Mouse (Mus musculus) ES-E14 (cell line): ENCODE measurements around the gene Stk38l. TPM values are rescaled to one million over a fixed set of nuclear protein-coding genes. Genes with fewer than 3 reads are reported as not detected.

Experiments used
- DNase-seq: peaks from one replicate; pipeline ENCODE4 v3.0.0-alpha.2; 2013; ENCODE audit warnings: low read depth, low spot score
- H3K27ac ChIP-seq: 2 replicates; pipeline ENCODE4 v1.5.1; 2012; ENCODE audit warnings: low read depth, mild to moderate bottlenecking, low read length, moderate library complexity, mixed read lengths; ENCODE audit not compliant: poor library complexity, insufficient read depth, severe bottlenecking
- H3K36me3 ChIP-seq: 2 replicates; pipeline ENCODE4 v1.6.1; 2012; ENCODE audit warnings: mild to moderate bottlenecking, low read length, moderate library complexity, mixed read lengths; ENCODE audit not compliant: control insufficient read depth, poor library complexity, insufficient read depth, severe bottlenecking
- H3K4me1 ChIP-seq, 2 experiments: fragments of 150-350 bp in 1 of 2; sonication (generic) in 1 of 2; 2 replicates each; pipeline ENCODE4 v1.6.1; 2012; ENCODE audit warnings: low read length in 2 of 2, mild to moderate bottlenecking in 1 of 2, mixed read lengths in 1 of 2; ENCODE audit not compliant: control insufficient read depth in 2 of 2, insufficient read depth in 2 of 2, poor library complexity in 1 of 2
- H3K4me3 ChIP-seq, 2 experiments: fragments of 150-350 bp in 1 of 2; sonication (generic) in 1 of 2; 2 replicates each; pipeline ENCODE4 v1.5.1; 2012; ENCODE audit warnings: low read length in 2 of 2, low read depth in 1 of 2, mild to moderate bottlenecking in 1 of 2, mixed read lengths in 1 of 2; ENCODE audit not compliant: insufficient read depth in 1 of 2, poor library complexity in 1 of 2, severe bottlenecking in 1 of 2
- H3K9ac ChIP-seq: 2 replicates; pipeline ENCODE4 v1.6.1; 2012; ENCODE audit warnings: low read depth, mild to moderate bottlenecking, low read length, mixed read lengths; ENCODE audit not compliant: poor library complexity, insufficient read depth, severe bottlenecking
- H3K9me3 ChIP-seq: fragments of 150-350 bp; sonication (generic); 2 replicates; pipeline ENCODE4 v1.6.1; 2012; ENCODE audit warnings: low read depth, mild to moderate bottlenecking, low read length; ENCODE audit not compliant: control insufficient read depth, insufficient read depth
- CHD2 ChIP-seq: IDR thresholded peaks from 2 replicates; pipeline ENCODE4 v1.6.1; 2014; ENCODE audit warnings: mild to moderate bottlenecking, low read depth, low read length, inconsistent platforms
- HCFC1 ChIP-seq: IDR thresholded peaks from 2 replicates; pipeline ENCODE4 v1.6.1; 2012; ENCODE audit warnings: low read length, inconsistent platforms, borderline replicate concordance; ENCODE audit not compliant: insufficient read depth
- MAFK ChIP-seq: IDR thresholded peaks from 2 replicates; pipeline ENCODE4 v1.6.1; 2014; ENCODE audit warnings: mild to moderate bottlenecking, low read depth, low read length, inconsistent platforms; ENCODE audit not compliant: insufficient read depth
- ZC3H11A ChIP-seq: IDR thresholded peaks from 2 replicates; pipeline ENCODE4 v1.6.1; 2012; ENCODE audit warnings: low read depth, mild to moderate bottlenecking, inconsistent platforms, low read length, borderline replicate concordance
- ZNF384 ChIP-seq: IDR thresholded peaks from 2 replicates; pipeline ENCODE4 v1.6.1; 2012; ENCODE audit warnings: low read depth, low read length, inconsistent platforms
- in situ Hi-C, 2 experiments: fragments of 600-800 bp; cut with MboI; formaldehyde crosslinking; loops; one replicate each; pipeline ENCODE4 v1.15.1; 2025; ENCODE audit warnings: low sequenced_read_pairs in 2 of 2, inconsistent platforms in 1 of 2; ENCODE audit not compliant: unreplicated experiment in 2 of 2
- total RNA-seq: library from RNA; depleted of rRNA; stranded (reverse); fragments of 300-350 nt; gene quantifications from 2 replicates; pipeline ENCODE4 v1.2.3, GENCODE M21; 2012

The Stk38l gene
- total RNA-seq, 1 experiment = 14.3 TPM

GRCm38 (mm10) chr6:146732232-146732631, 7.4 kb downstream of the Stk38l start:
- no peak overlapping the region for H3K4me3 ChIP-seq
- no peaks in the 10 kb centered on the region for H3K9me3 ChIP-seq
- DNase-seq = no peak
- TF ChIP-seq ZNF384 = no peak
- TF ChIP-seq HCFC1 = no peak
- no peak for TF ChIP-seq CHD2
- TF ChIP-seq MAFK = no peak
- no peak for TF ChIP-seq ZC3H11A
- no peak overlapping the region for H3K27ac ChIP-seq
- no peak overlapping the region for H3K9ac ChIP-seq
- H3K4me1 ChIP-seq = peaks cover 0 to under 1% of the 10 kb centered on the region in 2 experiments; a peak in 1 of 4 replicates
- H3K36me3 ChIP-seq = no peaks in the 10 kb centered on the region
- in situ Hi-C loops = no loop called here

GRCm38 (mm10) chr6:146732676-146733075, 7.9 kb downstream of the Stk38l start:
- TF ChIP-seq ZC3H11A (no peak), HCFC1 (no peak), CHD2 (no peak), MAFK (no peak), ZNF384 (no peak)
- no peaks in the 10 kb centered on the region for H3K36me3 ChIP-seq
- DNase-seq = no peak
- H3K9me3 ChIP-seq = no peaks in the 10 kb centered on the region
- H3K27ac ChIP-seq = no peak overlapping the region
- H3K4me1 ChIP-seq = peaks cover 0 to 2% of the 10 kb centered on the region in 2 experiments; a peak in 1 of 4 replicates
- H3K9ac ChIP-seq = no peak overlapping the region
- no peak overlapping the region for H3K4me3 ChIP-seq
- in situ Hi-C loops = no loop called here

GRCm38 (mm10) chr6:146733554-146733953, 8.8 kb downstream of the Stk38l start:
- Histone ChIP-seq H3K9me3 (no peaks in the 10 kb centered on the region), H3K27ac (no peak overlapping the region), H3K36me3 (no peaks in the 10 kb centered on the region), H3K4me3 (no peak overlapping the region), H3K9ac (no peak overlapping the region), H3K4me1 (peaks cover 0 to 2% of the 10 kb centered on the region in 2 experiments; a peak in 1 of 4 replicates)
- no peak for DNase-seq
- no peak for TF ChIP-seq ZNF384
- no peak for TF ChIP-seq MAFK
- TF ChIP-seq ZC3H11A = no peak
- TF ChIP-seq CHD2 = no peak
- in situ Hi-C loops = no loop called here

GRCm38 (mm10) chr6:146738889-146739288, 14.1 kb downstream of the Stk38l start:
- in situ Hi-C loops = no loop called here

GRCm38 (mm10) chr6:146740724-146741123, 15.9 kb downstream of the Stk38l start:
- DNase-seq = no peak
- in situ Hi-C loops = no loop called here
- no peak for TF ChIP-seq CHD2

More at GRCm38 (mm10) chr6:146738889-146739288, 14.1 kb downstream of the Stk38l start:
- Histone ChIP-seq H3K27ac (no peak overlapping the region), H3K4me3 (no peak overlapping the region), H3K36me3 (no peaks in the 10 kb centered on the region), H3K4me1 (peaks cover 0 to 2% of the 10 kb centered on the region in 2 experiments; a peak in 1 of 4 replicates), H3K9me3 (no peaks in the 10 kb centered on the region), H3K9ac (no peak overlapping the region)
- DNase-seq = no peak
- no peak for TF ChIP-seq CHD2
- no peak for TF ChIP-seq ZNF384
- no peak for TF ChIP-seq ZC3H11A
- TF ChIP-seq HCFC1 = no peak
- no peak for TF ChIP-seq MAFK

More at GRCm38 (mm10) chr6:146740724-146741123, 15.9 kb downstream of the Stk38l start:
- Histone ChIP-seq H3K9me3 (no peaks in the 10 kb centered on the region), H3K4me3 (no peak overlapping the region), H3K4me1 (peaks cover 0 to 2% of the 10 kb centered on the region in 2 experiments; a peak in 1 of 4 replicates), H3K27ac (no peak overlapping the region), H3K36me3 (no peaks in the 10 kb centered on the region), H3K9ac (no peak overlapping the region)
